Mouse (Mus musculus) heart, postnatal 0 days (tissue): Measurements from ENCODE around the gene Edem1. TPM values are rescaled to one million over a fixed set of nuclear protein-coding genes. Genes with fewer than 3 reads are reported as not detected.
"Not testable (repeated sequence)": the region's sequence is repeated elsewhere in the genome, so short reads cannot be mapped to it uniquely, and the experiment has no call there.

Source experiments
- ATAC-seq: fragments of 200-750 bp; cut with Nextera tagmentation; 2 replicates; pipeline ENCODE4 v1.8.0; 2017; ENCODE audit warnings: low read depth, moderate number of reproducible peaks, moderate library complexity; ENCODE audit not compliant: insufficient read depth
- DNase-seq: peaks from one replicate; pipeline ENCODE4 v3.0.0-alpha.2; 2016; ENCODE audit warnings: low spot score
- H3K27ac ChIP-seq: fragments of 300-500 bp; sonication (generic); 2 replicates; pipeline ENCODE4 v1.5.1; 2014; ENCODE audit warnings: low read depth, mild to moderate bottlenecking
- H3K27me3 ChIP-seq: fragments of 300-500 bp; sonication (generic); 2 replicates; pipeline ENCODE4 v1.6.1; 2014; ENCODE audit warnings: low read length, mixed read lengths; ENCODE audit not compliant: control insufficient read depth, insufficient read depth
- H3K36me3 ChIP-seq: fragments of 300-500 bp; sonication (generic); replicated peaks from 2 replicates; pipeline ENCODE4 v1.6.1; 2014; ENCODE audit warnings: low read length, mixed read lengths; ENCODE audit not compliant: control insufficient read depth, insufficient read depth
- H3K4me1 ChIP-seq: fragments of 300-500 bp; sonication (generic); 2 replicates; pipeline ENCODE4 v1.6.1; 2014; ENCODE audit warnings: antibody characterized with exemption; ENCODE audit not compliant: control insufficient read depth, insufficient read depth
- H3K4me2 ChIP-seq: fragments of 300-500 bp; sonication (generic); 2 replicates; pipeline ENCODE4 v1.6.1; 2014; ENCODE audit warnings: low read depth, mild to moderate bottlenecking, low read length, moderate library complexity
- H3K4me3 ChIP-seq: fragments of 300-500 bp; sonication (generic); 2 replicates; pipeline ENCODE4 v1.5.1; 2014; ENCODE audit warnings: low read depth, low read length
- H3K9ac ChIP-seq: fragments of 300-500 bp; sonication (generic); replicated peaks from 2 replicates; pipeline ENCODE4 v1.6.1; 2014; ENCODE audit warnings: low read depth, low read length, mixed read lengths
- H3K9me3 ChIP-seq: fragments of 300-500 bp; sonication (generic); replicated peaks from 2 replicates; pipeline ENCODE4 v1.6.1; 2016; ENCODE audit warnings: low read length; ENCODE audit not compliant: control insufficient read depth
- CTCF ChIP-seq: IDR thresholded peaks from 2 replicates; pipeline ENCODE4 v1.5.1; 2016; ENCODE audit warnings: antibody characterized with exemption, control low read depth, low read depth
- EP300 ChIP-seq: IDR thresholded peaks from 2 replicates; pipeline ENCODE4 v1.6.1; 2016; ENCODE audit warnings: antibody characterized with exemption, low read depth
- WGBS: fragments of 180-500 bp; shearing (Covaris S2); extraction: QIAGEN DNeasy Blood & Tissue Kit; methylation state at CpG from one replicate; pipeline ENCODE4 v1.1.7; 2014; 5-methylcytosine and 5-hydroxymethylcytosine counted together
- polyA plus RNA-seq: library from polyadenylated mRNA; unstranded; fragments of >200 nt; fragmentation: Nextera tagmentation; extraction: Ambion mirVana; gene quantifications from 2 replicates; pipeline ENCODE4 v1.2.1, GENCODE M21; 2015
- total RNA-seq: library from RNA; depleted of rRNA; stranded (reverse); fragments of >200 nt; gene quantifications from 2 replicates; pipeline ENCODE4 v1.2.3, GENCODE M21; 2014; ENCODE audit warnings: low replicate concordance

The Edem1 gene
- total and polyA plus RNA-seq, 2 experiments from 2014 or later = 5.9 to 19.8 TPM

- no peak overlapping the region for H3K27ac ChIP-seq
- peaks cover 10% of the 10 kb centered on the region; the same call in 1 of the 2 replicates for H3K9me3 ChIP-seq
- DNase-seq (no peak), ATAC-seq (no peak)
- TF ChIP-seq CTCF (no peak), EP300 (no peak)
- H3K4me3 ChIP-seq = no peak overlapping the region
- no peaks in the 10 kb centered on the region for H3K36me3 ChIP-seq
- no peak overlapping the region for H3K4me2 ChIP-seq
- 74% methylated on average over 5 of the region's 5 CpGs for WGBS
- H3K27me3 ChIP-seq = no peaks in the 10 kb centered on the region
- H3K9ac ChIP-seq = no peak overlapping the region
- no peaks in the 10 kb centered on the region for H3K4me1 ChIP-seq
These were observed 37.9 kb downstream of the Edem1 start for GRCm38 (mm10) chr6:108866317-108866716.

GRCm38 (mm10) chr6:108869031-108869430 lies 40.6 kb downstream of the Edem1 start:
- H3K36me3 ChIP-seq, DNase-seq, H3K27ac ChIP-seq, H3K9ac ChIP-seq, H3K27me3 ChIP-seq, H3K4me1 ChIP-seq, ATAC-seq, H3K4me3 ChIP-seq, H3K9me3 ChIP-seq, H3K4me2 ChIP-seq: not testable (repeated sequence)
- WGBS = 49% methylated on average over 2 of the region's 2 CpGs

- TF ChIP-seq CTCF (no peak), EP300 (no peak)
- ATAC-seq (no peak), DNase-seq (no peak)
- WGBS = 77% methylated on average over 2 of the region's 2 CpGs
- H3K9ac ChIP-seq = no peak overlapping the region
- H3K4me1 ChIP-seq = no peaks in the 10 kb centered on the region
- H3K36me3 ChIP-seq = no peaks in the 10 kb centered on the region
- H3K27ac ChIP-seq = no peak overlapping the region
- no peaks in the 10 kb centered on the region for H3K27me3 ChIP-seq
- H3K4me3 ChIP-seq = no peak overlapping the region
- H3K9me3 ChIP-seq = no peaks in the 10 kb centered on the region
- no peak overlapping the region for H3K4me2 ChIP-seq
These were observed 42.0 kb downstream of the Edem1 start for GRCm38 (mm10) chr6:108870421-108870820.

GRCm38 (mm10) chr6:108871251-108871650 lies 42.8 kb downstream of the Edem1 start:
- Histone ChIP-seq H3K27me3 (no peaks in the 10 kb centered on the region), H3K9ac (no peak overlapping the region), H3K36me3 (no peaks in the 10 kb centered on the region), H3K27ac (no peak overlapping the region), H3K4me2 (no peak overlapping the region), H3K9me3 (no peaks in the 10 kb centered on the region), H3K4me1 (no peaks in the 10 kb centered on the region), H3K4me3 (no peak overlapping the region)
- ATAC-seq = no peak
- 74% methylated on average over 4 of the region's 4 CpGs for WGBS
- no peak for DNase-seq
- no peak for TF ChIP-seq EP300
- no peak for TF ChIP-seq CTCF

- no peaks in the 10 kb centered on the region for H3K4me1 ChIP-seq
- 56% methylated on average over 1 of the region's 1 CpGs for WGBS
- ATAC-seq (no peak), DNase-seq (peak; percentile 17)
- H3K27me3 ChIP-seq = no peaks in the 10 kb centered on the region
- H3K9ac ChIP-seq = no peak overlapping the region
- no peaks in the 10 kb centered on the region for H3K36me3 ChIP-seq
- peaks cover 3% of the 10 kb centered on the region; the same call in 1 of the 2 replicates for H3K9me3 ChIP-seq
- H3K27ac ChIP-seq = peak overlapping the region; percentile 47
- peak; percentile 25; the same call in 1 of the 2 replicates for TF ChIP-seq CTCF
- no peak for TF ChIP-seq EP300
- peak overlapping the region; percentile 43 for H3K4me2 ChIP-seq
- H3K4me3 ChIP-seq = no peak overlapping the region
These were observed 46.9 kb downstream of the Edem1 start for GRCm38 (mm10) chr6:108875344-108875743.

- peak overlapping the region; percentile 43 for H3K4me2 ChIP-seq
- DNase-seq = peak; percentile 17
- H3K36me3 ChIP-seq = no peaks in the 10 kb centered on the region
- no peak overlapping the region for H3K9ac ChIP-seq
- H3K4me3 ChIP-seq = peak overlapping the region; percentile 18; the same call in 1 of the 2 replicates
- no peak for TF ChIP-seq EP300
- TF ChIP-seq CTCF = no peak
- no peaks in the 10 kb centered on the region for H3K4me1 ChIP-seq
- WGBS = 16% methylated on average over 5 of the region's 5 CpGs
- peak overlapping the region; percentile 47 for H3K27ac ChIP-seq
- peak; percentile 64 for ATAC-seq
- H3K9me3 ChIP-seq = peaks cover 4% of the 10 kb centered on the region; the same call in 1 of the 2 replicates
- no peaks in the 10 kb centered on the region for H3K27me3 ChIP-seq
These were observed 47.6 kb downstream of the Edem1 start for GRCm38 (mm10) chr6:108876052-108876451.
